ENCODE assay signal across 29 mouse cellular contexts in the genomic region with DNA sequence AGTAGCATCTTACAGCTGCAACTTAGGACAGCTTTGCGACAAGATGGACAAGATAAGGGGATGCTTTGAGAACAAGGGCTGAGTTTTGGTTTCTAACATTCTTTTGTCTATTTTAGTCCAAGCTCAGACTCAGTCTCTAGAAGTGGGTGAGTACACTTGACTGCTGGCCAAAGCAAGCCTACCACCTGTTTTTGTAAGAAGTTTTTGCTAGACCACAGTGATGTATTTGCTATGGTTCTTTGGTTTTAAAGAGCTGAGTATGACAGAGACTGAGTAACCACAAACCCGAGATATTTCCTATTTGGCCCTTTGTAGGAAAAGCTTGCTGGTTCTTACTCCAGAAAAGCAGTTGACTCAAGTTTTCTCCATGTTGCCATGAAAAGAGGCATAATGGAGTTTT.
DNase-seq lines count a peak whose midpoint lies in the region.
"Had no signal": no experiment of that assay in that cellular context is flagged by ENCODE, and none has a peak within 500 bp of the region (broad histone marks: within the 10 kb centered on the region; RNA-seq: fewer than 3 reads in every experiment).

No protein-coding gene starts in this region.

- no peaks in the 10 kb centered on the region for H3K9me3 ChIP-seq in hindbrain, embryonic 10.5 days
- H3K9me3 ChIP-seq: embryonic facial prominence, embryonic 13.5 days; forebrain, embryonic 13.5 days; hindbrain, embryonic 13.5 days; limb, embryonic 10.5 days; limb, embryonic 15.5 days; liver, embryonic 13.5 days; midbrain, embryonic 13.5 days; neural tube, embryonic 15.5 days had no signal

- H3K27ac ChIP-seq in hindbrain, embryonic 10.5 days, result no peak overlapping the region
- H3K27ac ChIP-seq: embryonic facial prominence, embryonic 13.5 days; forebrain, embryonic 13.5 days; hindbrain, embryonic 13.5 days; kidney, postnatal 0 days; limb, embryonic 10.5 days; limb, embryonic 15.5 days; liver, embryonic 13.5 days; midbrain, embryonic 13.5 days; neural tube, embryonic 15.5 days had no signal

- H3K36me3 ChIP-seq in hindbrain, embryonic 10.5 days, result peaks cover 31% of the 10 kb centered on the region

- no peak overlapping the region for H3K4me3 ChIP-seq in hindbrain, embryonic 10.5 days
- H3K4me3 ChIP-seq: embryonic facial prominence, embryonic 13.5 days; forebrain, embryonic 13.5 days; hindbrain, embryonic 13.5 days; limb, embryonic 10.5 days; limb, embryonic 15.5 days; liver, embryonic 13.5 days; megakaryocyte, embryonic 14.5 days; midbrain, embryonic 13.5 days; neural tube, embryonic 15.5 days had no signal

- DNase-seq in right cerebral cortex, adult 18-20 months, result peak; percentile 19
- no peak for DNase-seq in right cerebral cortex, postnatal 25 days
- DNase-seq in Muller cell, postnatal 12 days (ENCODE audit: inconsistent ontology term), result peak; percentile 26
- peak; percentile 72 for DNase-seq in fibroblast of lung, adult 2 months (ENCODE audit: low read depth)
- DNase-seq in hindbrain, embryonic 10.5 days (ENCODE audit: low spot score), result no peak
- no peak for DNase-seq in gastrocnemius, postnatal 25 days
- DNase-seq: adrenal gland, postnatal 10 days; cerebellum, adult 11 months; cerebellum, adult 9-10 months; embryo, embryonic 11 days; heart, postnatal 14 days; kidney, adult 8-10 months; kidney, postnatal 4 days; liver, embryonic 13.5 days; lung, adult 18-20 months; lung, postnatal 4 days; retina, postnatal 1 day; spleen, adult 18-20 months; thymus, adult 2 months; thymus, postnatal 36 days had no signal

- no peaks in the 10 kb centered on the region for H3K4me1 ChIP-seq in hindbrain, embryonic 10.5 days (replicated peaks)
- H3K4me1 ChIP-seq: embryonic facial prominence, embryonic 13.5 days; forebrain, embryonic 13.5 days; hindbrain, embryonic 13.5 days; limb, embryonic 10.5 days; limb, embryonic 15.5 days; liver, embryonic 13.5 days; midbrain, embryonic 13.5 days; neural tube, embryonic 15.5 days had no signal

- 93% methylated on average over 2 of the region's 2 CpGs for WGBS in hindbrain, embryonic 10.5 days

- H3K27me3 ChIP-seq in hindbrain, embryonic 10.5 days (ENCODE audit: insufficient read depth, poor library complexity, severe bottlenecking), result no peaks in the 10 kb centered on the region
- H3K27me3 ChIP-seq: embryonic facial prominence, embryonic 13.5 days; forebrain, embryonic 13.5 days; hindbrain, embryonic 13.5 days; limb, embryonic 15.5 days; liver, embryonic 13.5 days; megakaryocyte, embryonic 14.5 days; midbrain, embryonic 13.5 days; neural tube, embryonic 15.5 days had no signal

Comparison
In these comparisons a context has a peak if more than half of its experiments do, and no peak if none do; other contexts are left out.
1. DNase-seq: peak in right cerebral cortex, adult 18-20 months (single experiment), Muller cell, postnatal 12 days (single experiment) and fibroblast of lung, adult 2 months (single experiment); none in right cerebral cortex, postnatal 25 days (single experiment), hindbrain, embryonic 10.5 days (single experiment) and gastrocnemius, postnatal 25 days (single experiment).